Mouse (Mus musculus): ENCODE measurements around the gene Cubn.
A peak's percentile ranks its signal among the peaks of the same experiment; 100 is the strongest.

Cubn gene

GRCm38 (mm10) chr2:13371072-13371796 lies 120.4 kb downstream of the Cubn start:
- DNase-seq (ENCODE audit: extremely low read depth, insufficient read length, low spot score): peak; percentile 53

- DNase-seq (ENCODE audit: extremely low read depth, insufficient read length, low spot score): no peak
Measured at GRCm38 (mm10) chr2:13370556-13370955, 121.1 kb downstream of the Cubn start.

DNA sequence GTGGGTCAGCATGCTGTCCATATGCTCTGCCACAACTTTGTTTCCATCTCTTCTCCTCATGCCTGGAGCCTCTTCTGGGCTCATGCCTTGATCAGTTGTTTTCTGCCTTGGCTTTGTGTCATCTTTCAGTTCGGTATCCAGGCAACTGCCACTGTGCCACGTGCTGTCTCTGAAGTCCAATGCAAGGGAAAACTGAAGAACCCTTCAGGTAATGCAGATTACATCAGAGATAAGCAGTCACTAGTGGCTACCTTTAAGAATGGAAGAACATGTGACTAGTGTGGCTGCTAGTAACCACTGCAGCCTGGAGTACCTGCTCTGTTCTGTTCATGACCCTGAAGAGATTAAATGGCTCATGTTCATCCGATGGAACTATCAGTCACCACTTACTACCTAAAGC lies 123.1 kb downstream of the Cubn start:
- no peak for DNase-seq (ENCODE audit: extremely low read depth, insufficient read length, low spot score)

GRCm38 (mm10) chr2:13357885-13358552 lies 133.6 kb downstream of the Cubn start:
- no peak for DNase-seq (ENCODE audit: extremely low read depth, insufficient read length, low spot score)

GRCm38 (mm10) chr2:13352775-13353174 lies 138.8 kb downstream of the Cubn start:
- no peak for DNase-seq (ENCODE audit: extremely low read depth, insufficient read length, low spot score)

- no peak for DNase-seq (ENCODE audit: extremely low read depth, insufficient read length, low spot score)
Measured at GRCm38 (mm10) chr2:13352112-13352728, 139.4 kb downstream of the Cubn start.

- no peak for DNase-seq (ENCODE audit: extremely low read depth, insufficient read length, low spot score)
Measured at GRCm38 (mm10) chr2:13342325-13342926, 149.2 kb downstream of the Cubn start.

DNA sequence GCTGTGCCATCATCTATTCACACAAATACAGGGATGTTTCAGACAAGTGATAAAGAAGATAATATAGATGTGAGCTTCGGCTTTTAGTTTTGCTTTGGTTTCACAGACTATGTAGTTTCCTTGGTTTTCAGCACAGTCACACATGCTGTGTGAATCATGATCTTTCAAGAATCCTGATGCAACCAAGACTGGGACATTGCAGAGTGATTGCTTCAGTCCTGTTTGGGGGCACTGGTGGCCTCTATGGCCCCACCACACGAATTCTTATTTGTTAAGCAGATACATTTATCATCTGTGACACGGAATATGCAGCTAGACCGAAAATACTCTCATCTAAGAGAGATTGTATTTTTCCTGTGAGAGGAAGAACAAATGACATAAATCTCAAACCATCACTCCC lies 156.2 kb downstream of the Cubn start:
- no peak for DNase-seq (ENCODE audit: extremely low read depth, insufficient read length, low spot score)

DNA sequence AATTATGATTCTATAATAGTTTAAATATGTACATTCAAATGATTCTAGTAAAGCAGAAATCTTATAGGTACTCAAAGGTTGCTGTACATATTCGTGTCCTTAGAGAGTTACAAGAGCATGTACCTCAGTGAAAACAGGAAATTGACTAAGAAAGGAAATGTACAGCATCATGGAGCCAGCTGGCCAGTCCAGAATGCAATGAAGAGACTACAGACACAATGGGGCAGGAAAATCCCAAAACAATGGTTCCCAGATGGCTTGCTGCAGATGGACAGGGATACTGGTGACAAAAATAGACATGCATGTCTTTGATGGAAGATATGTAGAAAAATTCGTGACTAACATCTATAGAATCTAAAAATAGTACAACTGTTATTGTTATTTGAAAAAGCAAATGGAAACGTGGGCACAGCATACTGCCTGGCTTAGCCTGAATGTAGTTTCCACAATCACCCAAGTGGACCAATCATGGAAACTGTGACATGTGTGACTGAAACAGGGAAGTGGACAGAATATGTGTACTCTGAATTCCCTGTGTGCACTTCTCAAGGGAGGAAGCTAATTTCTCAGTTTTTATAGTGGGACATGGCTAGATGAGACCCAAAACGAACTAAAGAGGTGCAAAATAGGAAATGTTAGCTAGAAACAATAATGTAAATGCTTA lies 161.7 kb downstream of the Cubn start:
- DNase-seq (ENCODE audit: extremely low read depth, insufficient read length, low spot score): no peak

DNA sequence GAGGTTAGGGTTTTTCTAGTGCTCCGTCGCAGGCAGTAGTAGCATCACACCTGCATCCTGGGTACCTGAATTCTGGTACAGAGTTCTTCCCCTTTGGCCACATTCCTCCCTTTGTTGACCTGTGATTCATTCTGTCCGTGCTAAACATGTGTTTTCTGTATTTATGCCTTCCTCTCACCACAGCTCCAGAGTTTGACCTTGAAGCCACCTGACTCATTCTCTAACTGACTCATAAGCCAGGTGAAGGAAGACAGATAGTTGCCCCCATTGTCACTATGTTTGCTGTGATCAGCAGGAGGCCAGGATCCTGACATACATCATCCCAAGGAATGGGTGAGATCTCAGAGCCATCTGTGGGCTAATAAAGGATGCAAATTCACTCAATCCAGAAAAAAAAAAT lies 188.2 kb downstream of the Cubn start:
- no peak for DNase-seq (ENCODE audit: extremely low read depth, insufficient read length, low spot score)

- peak; percentile 67 for DNase-seq (ENCODE audit: extremely low read depth, insufficient read length, low spot score)
Measured at GRCm38 (mm10) chr2:13299031-13299430, 192.6 kb downstream of the Cubn start.

DNA sequence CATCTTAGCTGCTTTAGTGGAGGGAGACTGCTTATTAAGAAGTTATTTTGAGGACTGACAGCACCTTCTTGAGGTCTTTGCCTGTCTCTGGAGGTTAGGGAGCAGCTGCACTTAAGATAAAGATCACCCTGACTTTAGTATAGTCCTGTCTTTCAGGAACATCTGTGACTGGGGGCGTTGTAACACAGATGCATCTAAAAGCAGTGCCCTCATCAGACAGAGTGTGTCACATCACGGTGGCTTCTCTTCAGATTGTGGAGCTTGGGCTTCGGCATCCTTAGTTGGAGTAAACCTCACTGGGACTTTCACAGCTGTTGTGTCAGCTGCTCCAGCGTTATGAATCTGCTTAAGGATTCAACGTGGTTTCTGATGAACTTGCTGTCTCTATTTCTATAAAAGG lies 193.9 kb downstream of the Cubn start:
- DNase-seq (ENCODE audit: extremely low read depth, insufficient read length, low spot score): no peak

DNA sequence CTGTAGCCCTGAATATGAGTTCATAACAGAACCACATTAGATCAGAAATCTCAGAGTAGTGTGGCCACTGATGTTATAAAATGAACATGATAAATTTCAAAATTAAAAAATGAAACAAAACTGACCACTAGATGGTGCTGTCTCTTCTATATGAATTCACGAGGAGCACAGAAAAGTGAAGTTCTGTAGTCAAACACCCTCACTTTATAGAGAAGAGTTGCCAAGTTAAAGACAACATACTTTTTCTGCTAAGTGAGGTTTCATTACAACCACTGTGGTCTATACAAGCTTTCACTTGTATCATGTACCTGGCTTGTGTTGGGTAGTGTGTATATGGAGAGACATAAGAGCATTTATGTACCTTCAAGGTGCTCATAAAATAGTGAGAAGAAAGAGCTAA lies 201.0 kb downstream of the Cubn start:
- no peak for DNase-seq (ENCODE audit: extremely low read depth, insufficient read length, low spot score)

GRCm38 (mm10) chr2:13290070-13290469 lies 201.5 kb downstream of the Cubn start:
- no peak for DNase-seq (ENCODE audit: extremely low read depth, insufficient read length, low spot score)

DNA sequence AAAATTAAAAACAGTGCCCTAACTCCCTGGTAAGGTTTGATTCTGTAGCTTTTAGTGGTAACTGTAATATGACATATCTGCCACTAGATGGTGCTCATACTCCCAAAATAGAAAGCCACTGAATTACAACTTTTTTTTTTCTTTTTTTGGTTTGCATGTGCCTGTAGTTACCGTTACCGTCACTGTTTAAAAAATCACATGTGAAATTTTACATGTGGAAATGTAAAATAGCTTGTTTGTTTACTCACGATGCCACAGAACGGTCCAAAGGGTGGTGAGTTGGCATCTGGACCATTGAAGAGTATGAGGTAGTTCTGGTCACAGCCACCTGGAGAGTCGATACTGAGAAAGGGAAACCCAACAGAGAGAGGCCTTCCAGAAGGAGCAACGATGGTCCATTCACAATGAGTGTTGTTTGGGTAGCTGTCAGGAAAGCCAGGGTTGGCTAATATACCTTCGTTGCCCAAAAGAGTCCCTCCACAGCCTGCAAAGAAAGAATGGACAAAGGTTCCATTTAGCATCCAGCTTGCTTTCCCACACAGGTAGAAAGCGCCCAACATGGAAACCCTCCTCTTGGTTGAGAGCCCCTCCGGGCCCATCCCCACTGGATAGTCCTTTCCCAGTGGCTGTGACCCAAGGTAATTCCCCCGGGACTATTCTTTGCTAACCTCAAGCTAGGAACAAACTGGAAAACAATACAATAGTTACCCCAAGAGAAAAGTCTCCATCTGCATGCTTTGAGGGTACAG lies 213.3 kb downstream of the Cubn start:
- no peak for DNase-seq (ENCODE audit: extremely low read depth, insufficient read length, low spot score)

DNA sequence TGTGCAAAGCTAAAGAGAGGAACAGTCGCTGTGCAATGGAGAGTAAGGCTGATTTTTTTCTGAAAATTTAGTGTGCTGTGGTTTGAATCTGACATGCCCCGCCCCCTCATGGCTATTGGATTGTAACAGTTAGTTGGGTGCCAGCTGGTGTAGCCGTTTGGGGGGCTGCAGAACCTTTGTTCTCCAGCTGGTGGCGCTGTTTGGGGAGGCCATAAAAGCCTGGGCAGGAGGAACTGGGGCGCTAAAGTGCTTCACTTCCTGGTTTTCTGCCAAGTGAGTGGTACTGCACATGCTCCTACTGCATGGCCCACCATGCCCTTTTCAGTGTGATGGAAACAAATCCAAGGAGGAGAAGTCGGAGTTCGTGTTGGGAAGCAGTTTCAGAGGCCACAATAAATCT lies 215.7 kb downstream of the Cubn start:
- no peak for DNase-seq (ENCODE audit: extremely low read depth, insufficient read length, low spot score)

DNA sequence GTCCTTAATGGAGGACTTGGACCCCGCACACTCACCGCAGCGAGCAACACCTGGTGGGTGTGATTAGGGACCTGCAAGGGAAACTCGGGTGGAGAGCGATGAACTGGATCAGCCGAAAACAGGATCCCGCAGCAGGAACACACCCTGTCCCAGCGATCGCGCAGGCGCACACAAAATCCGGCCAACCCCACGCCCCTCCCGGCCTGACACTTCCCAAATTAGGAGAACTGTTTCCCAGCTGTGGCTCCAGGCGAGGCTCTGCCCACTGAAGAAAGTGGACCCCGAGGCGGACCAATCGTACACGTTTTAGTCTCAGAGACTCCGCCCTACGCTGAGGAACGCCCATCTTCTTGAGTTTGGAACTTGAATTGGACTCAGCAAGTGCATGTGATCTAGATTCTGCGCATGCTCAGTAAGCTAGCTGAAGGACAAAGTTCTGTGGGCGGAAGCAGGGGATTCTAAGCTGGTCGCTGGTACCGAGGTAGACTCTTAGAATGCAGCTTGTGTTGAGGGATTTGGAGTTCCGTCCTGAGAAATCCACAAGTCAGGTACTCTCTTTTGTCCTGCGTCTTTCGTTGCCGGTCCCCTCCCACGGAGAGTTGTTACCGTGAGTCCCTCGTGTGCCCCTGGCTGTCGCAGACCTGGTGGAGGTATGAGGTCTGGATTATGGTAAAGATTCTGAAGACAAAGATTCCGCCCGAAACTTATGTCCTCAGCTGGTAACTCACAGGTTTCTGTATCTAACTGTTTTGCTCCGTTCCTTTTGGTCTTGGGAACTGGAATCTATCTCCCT lies 220.3 kb downstream of the Cubn start, which contains the start of gene Rsu1:
TSS of gene Rsu1 (minus strand) at position 251 of the 793 bp plus-strand sequence.
- peak; percentile 96 for DNase-seq (ENCODE audit: extremely low read depth, insufficient read length, low spot score)

DNA sequence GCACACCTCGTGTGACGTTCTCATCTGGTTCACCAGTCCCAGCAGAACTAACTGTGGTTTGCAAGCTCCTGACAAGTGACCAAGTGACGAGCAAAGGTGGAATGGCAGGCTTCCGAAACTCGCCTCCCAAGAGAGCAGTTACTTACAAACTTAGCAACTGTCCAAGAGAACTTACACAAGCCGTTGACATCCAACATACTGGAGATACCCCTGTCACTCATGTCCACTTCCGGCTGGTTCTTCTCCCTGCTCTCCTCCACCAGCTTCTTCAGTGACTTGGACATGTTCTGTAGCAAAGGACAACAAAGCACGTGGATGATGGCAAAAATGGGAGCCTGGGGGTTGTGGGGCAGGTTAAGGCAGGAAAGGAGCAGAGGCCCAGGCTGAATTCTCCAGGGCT lies 220.9 kb downstream of the Cubn start:
- no peak for DNase-seq (ENCODE audit: extremely low read depth, insufficient read length, low spot score)

- DNase-seq (ENCODE audit: extremely low read depth, insufficient read length, low spot score): no peak
Measured at GRCm38 (mm10) chr2:13268681-13269293, 222.8 kb downstream of the Cubn start.

Measured in 3134 (cell line).